Mouse (Mus musculus) cortical plate, adult 2 months (tissue): ENCODE measurements around the gene Htra2.

Experiments used
- CTCF ChIP-seq: fragments of 200-500 bp; IDR thresholded peaks from 2 replicates; pipeline ENCODE4 v1.5.1; 2011; ENCODE audit warnings: mild to moderate bottlenecking, control low read depth, low read length; ENCODE audit not compliant: insufficient read depth; ENCODE audit errors: extremely low read depth
- POLR2A ChIP-seq: fragments of 200-500 bp; IDR thresholded peaks from 2 replicates; pipeline ENCODE4 v1.6.1; 2011; ENCODE audit warnings: mild to moderate bottlenecking, low read length, control low read depth; ENCODE audit not compliant: insufficient read depth; ENCODE audit errors: extremely low read depth

- TF ChIP-seq CTCF (no peak), POLR2A (no peak)
Measured at GRCm38 (mm10) chr6:83084477-83084876, 29.4 kb upstream of the Htra2 start.
